Mouse (Mus musculus) erythroblast, embryonic 14.5 days (primary cell): ENCODE measurements around the gene Megf8. TPM values are rescaled to one million over a fixed set of nuclear protein-coding genes. Genes with fewer than 3 reads are reported as not detected.

Experiments used
- H3K27me3 ChIP-seq: 2 replicates; pipeline ENCODE4 v1.6.1; 2012; ENCODE audit warnings: inconsistent platforms; ENCODE audit not compliant: control insufficient read depth
- H3K36me3 ChIP-seq: 2 replicates; pipeline ENCODE4 v1.6.1; 2012; ENCODE audit warnings: mild to moderate bottlenecking, inconsistent platforms; ENCODE audit not compliant: control insufficient read depth
- H3K4me1 ChIP-seq: 2 replicates; pipeline ENCODE4 v1.6.1; 2012; ENCODE audit warnings: inconsistent platforms; ENCODE audit not compliant: control insufficient read depth
- H3K4me3 ChIP-seq: replicated peaks from 2 replicates; pipeline ENCODE3; 2012; ENCODE audit warnings: moderate library complexity, mild to moderate bottlenecking, inconsistent platforms
- H3K9me3 ChIP-seq: 2 replicates; pipeline ENCODE4 v1.6.1; 2012; ENCODE audit warnings: low read length, inconsistent platforms, mixed read lengths; ENCODE audit not compliant: control insufficient read depth
- GATA1 ChIP-seq: IDR thresholded peaks from 2 replicates; pipeline ENCODE4 v1.6.1; 2012; ENCODE audit warnings: low read length, inconsistent platforms, mixed read lengths
- TAL1 ChIP-seq: IDR thresholded peaks from 3 replicates; pipeline ENCODE4 v1.6.1; 2012; ENCODE audit warnings: low read length, inconsistent platforms, mixed read lengths
- polyA plus RNA-seq: library from polyadenylated mRNA; stranded (reverse); fragments of >175 nt; gene quantifications from 2 replicates; pipeline ENCODE4 v1.2.3, GENCODE M21; 2012

Gene Megf8
- polyA plus RNA-seq, 1 experiment = 0.16 TPM

DNA sequence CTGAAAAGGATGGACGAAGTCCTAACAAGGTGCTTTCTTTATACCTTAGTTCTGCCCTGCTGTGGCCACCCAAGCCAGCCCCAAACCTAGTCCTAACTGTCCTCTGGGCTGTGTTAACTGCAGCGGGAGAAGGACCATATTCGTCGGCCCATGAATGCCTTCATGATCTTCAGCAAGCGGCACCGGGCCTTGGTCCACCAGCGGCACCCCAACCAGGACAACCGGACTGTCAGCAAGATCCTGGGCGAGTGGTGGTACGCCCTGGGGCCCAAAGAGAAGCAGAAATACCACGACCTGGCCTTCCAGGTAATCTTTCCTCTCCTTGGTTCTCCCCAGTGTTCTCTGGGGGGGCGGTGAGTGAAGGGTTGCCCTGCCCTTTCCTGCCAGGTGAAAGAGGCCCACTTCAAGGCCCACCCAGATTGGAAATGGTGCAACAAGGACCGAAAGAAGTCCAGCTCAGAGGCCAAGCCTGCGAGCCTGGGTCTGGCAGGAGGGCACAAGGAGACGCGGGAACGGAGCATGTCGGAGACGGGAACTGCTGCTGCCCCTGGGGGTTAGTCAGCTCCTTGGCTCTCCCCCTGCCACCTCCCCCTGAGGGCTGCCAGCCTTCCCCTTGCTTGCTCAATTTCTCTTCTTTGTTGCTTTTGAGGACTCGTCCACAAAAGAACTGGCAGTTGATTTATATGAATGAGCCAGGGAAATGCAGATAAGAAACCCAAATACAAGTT lies 31.3 kb upstream of the Megf8 start:
- H3K9me3 ChIP-seq = peaks cover 10% of the 10 kb centered on the region
- TF ChIP-seq GATA1 = no peak
- TF ChIP-seq TAL1 = no peak
- no peak overlapping the region for H3K4me3 ChIP-seq
- H3K4me1 ChIP-seq = peaks cover 49% of the 10 kb centered on the region
- H3K27me3 ChIP-seq = no peaks in the 10 kb centered on the region
- peaks cover 72% of the 10 kb centered on the region for H3K36me3 ChIP-seq

DNA sequence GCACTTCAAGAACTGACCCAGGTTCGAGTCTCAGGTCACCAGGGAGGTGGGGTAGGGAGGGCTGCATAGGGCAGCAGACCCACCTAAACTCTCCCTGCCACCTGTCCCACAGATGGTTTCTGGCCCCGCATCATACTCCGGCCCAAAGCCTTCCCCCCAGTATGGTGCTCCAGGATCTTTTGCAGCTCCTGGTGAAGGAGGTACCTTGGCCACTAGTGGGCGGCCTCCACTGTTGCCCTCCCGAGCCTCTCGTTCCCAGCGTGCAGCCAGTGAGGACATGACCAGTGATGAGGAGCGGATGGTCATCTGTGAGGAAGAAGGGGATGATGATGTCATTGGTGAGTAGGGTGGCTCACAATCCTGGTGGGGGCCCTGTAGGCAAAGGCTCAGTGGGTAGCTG lies 30.0 kb upstream of the Megf8 start:
- H3K4me3 ChIP-seq = no peak overlapping the region
- no peaks in the 10 kb centered on the region for H3K27me3 ChIP-seq
- H3K9me3 ChIP-seq = peaks cover 10% of the 10 kb centered on the region
- TF ChIP-seq GATA1 (no peak), TAL1 (no peak)
- H3K4me1 ChIP-seq = peaks cover 43% of the 10 kb centered on the region
- H3K36me3 ChIP-seq = peaks cover 85% of the 10 kb centered on the region

DNA sequence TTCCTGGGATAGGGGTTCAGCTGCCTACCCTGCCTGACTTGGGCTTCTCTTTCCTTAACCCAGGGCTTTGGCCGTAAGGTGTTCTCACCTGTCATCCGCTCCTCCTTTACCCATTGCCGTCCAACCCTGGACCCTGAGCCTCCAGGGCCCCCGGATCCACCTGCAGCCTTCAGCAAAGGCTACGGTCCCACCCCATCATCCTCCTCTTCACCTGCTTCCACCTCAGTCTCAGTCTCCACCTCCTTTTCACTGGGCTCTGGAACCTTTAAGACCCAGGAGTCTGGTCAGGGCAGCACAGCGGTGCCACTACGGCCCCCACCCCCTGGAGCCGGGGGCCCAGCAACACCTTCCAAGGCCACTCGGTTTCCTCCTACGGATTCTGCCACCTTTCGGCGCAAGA lies 29.0 kb upstream of the Megf8 start:
- Histone ChIP-seq H3K4me3 (no peak overlapping the region), H3K36me3 (peaks cover 95% of the 10 kb centered on the region), H3K9me3 (peaks cover 10% of the 10 kb centered on the region), H3K4me1 (peaks cover 39% of the 10 kb centered on the region), H3K27me3 (no peaks in the 10 kb centered on the region)
- TF ChIP-seq TAL1 (no peak), GATA1 (no peak)

DNA sequence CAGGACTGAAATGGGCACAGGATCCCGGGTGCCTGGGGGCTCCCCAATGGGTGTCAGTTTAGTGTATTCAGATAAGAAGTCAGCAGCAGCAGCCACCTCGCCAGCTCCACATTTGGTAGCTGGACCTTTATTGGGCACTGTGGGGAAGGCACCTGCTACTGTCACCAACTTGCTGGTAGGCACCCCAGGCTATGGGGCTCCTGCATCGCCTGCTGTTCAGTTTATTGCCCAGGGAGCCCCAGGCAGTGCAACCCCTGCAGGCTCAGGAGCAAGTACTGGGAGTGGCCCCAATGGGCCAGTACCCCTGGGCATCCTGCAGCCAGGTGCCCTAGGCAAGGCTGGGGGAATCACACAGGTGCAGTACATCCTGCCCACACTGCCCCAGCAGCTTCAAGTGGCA lies 28.2 kb upstream of the Megf8 start:
- TF ChIP-seq TAL1 = no peak
- no peak for TF ChIP-seq GATA1
- H3K27me3 ChIP-seq = no peaks in the 10 kb centered on the region
- H3K9me3 ChIP-seq = peaks cover 10% of the 10 kb centered on the region
- H3K4me1 ChIP-seq = peaks cover 32% of the 10 kb centered on the region
- peaks cover 99% of the 10 kb centered on the region for H3K36me3 ChIP-seq
- H3K4me3 ChIP-seq = no peak overlapping the region

DNA sequence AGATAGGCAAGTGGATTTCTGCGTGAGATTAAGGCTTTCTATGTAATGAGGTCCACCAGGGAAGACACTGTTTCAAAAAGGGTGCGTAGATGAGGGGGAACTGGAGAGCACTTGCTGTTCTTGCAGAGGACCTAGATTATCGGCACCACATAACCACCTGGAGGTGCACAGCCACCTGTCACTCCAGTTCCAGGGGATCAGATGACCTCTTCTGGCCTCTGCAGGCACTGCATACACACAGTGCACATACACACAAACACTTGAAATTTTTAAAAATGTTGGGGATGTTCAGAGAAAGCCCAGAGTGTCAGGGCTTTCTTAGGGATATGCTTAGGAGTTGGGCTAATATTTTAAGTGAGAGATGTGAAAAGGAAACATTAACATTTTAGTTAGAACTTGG lies 27.0 kb upstream of the Megf8 start:
- TF ChIP-seq GATA1 = no peak
- Histone ChIP-seq H3K4me1 (peaks cover 20% of the 10 kb centered on the region), H3K4me3 (no peak overlapping the region), H3K27me3 (no peaks in the 10 kb centered on the region), H3K9me3 (peaks cover 10% of the 10 kb centered on the region), H3K36me3 (peaks cover 97% of the 10 kb centered on the region)

DNA sequence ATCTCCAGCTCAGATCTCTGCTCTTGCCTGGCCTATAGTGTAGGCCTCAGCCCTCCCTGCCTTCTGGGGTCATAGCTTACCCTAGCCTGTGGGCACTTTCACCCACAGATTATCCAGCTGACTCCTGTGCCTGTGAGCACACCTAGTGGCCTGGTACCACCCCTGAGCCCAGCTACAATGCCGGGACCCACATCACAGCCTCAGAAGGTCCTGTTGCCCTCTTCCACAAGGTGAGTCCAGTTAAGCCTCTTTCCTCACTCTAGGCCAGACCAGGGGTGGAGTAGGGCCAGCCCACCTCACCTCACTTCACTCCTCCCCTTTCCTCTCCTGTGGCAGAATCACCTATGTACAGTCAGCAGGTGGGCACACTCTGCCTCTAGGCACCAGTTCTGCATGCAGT lies 26.5 kb upstream of the Megf8 start:
- Histone ChIP-seq H3K36me3 (peaks cover 95% of the 10 kb centered on the region), H3K27me3 (no peaks in the 10 kb centered on the region), H3K4me1 (peaks cover 15% of the 10 kb centered on the region), H3K9me3 (peaks cover 10% of the 10 kb centered on the region), H3K4me3 (no peak overlapping the region)
- no peak; the same call in 1 of the 2 replicates for TF ChIP-seq GATA1
- no peak for TF ChIP-seq TAL1

DNA sequence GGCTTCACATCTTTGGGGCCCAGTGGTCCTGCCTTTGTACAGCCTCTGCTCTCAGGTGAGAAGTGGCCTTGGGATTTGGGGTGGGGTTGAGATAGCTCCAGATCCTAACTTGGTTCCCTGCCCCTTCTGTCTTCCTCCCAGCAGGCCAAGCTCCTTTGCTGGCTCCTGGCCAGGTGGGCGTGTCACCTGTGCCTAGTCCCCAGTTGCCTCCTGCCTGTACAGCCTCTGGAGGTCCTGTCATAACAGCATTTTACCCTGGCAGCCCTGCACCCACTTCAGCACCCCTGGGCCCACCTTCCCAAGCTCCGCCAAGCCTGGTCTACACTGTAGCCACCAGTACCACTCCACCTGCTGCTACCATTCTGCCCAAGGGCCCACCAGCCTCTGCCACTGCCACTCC lies 26.1 kb upstream of the Megf8 start:
- no peak for TF ChIP-seq GATA1
- no peak for TF ChIP-seq TAL1
- H3K4me3 ChIP-seq = no peak overlapping the region
- H3K27me3 ChIP-seq = no peaks in the 10 kb centered on the region
- H3K4me1 ChIP-seq = peaks cover 11% of the 10 kb centered on the region
- peaks cover 10% of the 10 kb centered on the region for H3K9me3 ChIP-seq
- H3K36me3 ChIP-seq = peaks cover 90% of the 10 kb centered on the region

DNA sequence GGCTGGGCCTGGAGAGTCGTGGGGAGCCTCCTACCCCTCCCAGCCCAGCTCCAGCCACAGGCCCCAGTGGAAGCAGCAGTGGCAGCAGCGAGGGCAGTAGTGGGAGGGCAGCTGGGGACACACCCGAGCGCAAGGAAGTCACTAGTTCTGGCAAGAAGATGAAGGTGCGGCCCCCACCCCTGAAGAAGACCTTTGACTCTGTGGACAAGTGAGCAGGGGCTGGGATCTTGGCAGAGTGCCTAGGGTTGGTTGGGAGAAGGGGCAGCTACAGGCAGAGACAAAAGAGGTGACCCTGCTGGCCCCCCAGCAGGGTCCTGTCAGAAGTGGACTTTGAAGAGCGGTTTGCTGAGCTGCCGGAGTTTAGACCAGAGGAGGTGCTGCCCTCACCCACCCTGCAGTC lies 24.9 kb upstream of the Megf8 start:
- no peak for TF ChIP-seq TAL1
- TF ChIP-seq GATA1 = no peak
- Histone ChIP-seq H3K27me3 (no peaks in the 10 kb centered on the region), H3K4me3 (no peak overlapping the region), H3K9me3 (peaks cover 10% of the 10 kb centered on the region), H3K36me3 (peaks cover 78% of the 10 kb centered on the region), H3K4me1 (peaks cover 20% of the 10 kb centered on the region)

DNA sequence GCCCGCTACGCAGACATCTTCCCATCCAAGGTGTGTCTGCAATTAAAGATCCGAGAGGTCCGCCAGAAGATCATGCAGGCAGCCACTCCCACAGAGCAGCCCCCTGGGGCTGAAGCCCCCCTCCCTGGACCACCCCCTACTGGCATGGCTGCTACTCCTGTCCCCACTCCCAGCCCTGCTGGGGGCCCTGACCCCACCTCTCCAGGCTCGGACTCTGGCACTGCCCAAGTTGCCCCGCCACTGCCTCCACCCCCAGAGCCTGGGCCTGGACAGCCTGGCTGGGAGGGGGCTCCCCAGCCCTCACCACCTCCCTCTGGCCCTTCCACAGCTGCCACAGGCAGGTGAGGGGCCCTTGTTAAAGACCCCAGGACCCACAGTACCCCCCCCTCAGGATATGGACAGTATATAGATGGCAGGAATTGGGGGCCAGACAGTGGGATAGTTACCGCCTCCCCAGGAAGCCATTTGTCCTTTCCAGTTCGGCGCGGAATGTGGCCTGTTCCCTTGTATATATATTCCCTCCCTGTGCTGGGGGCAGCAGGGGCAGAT lies 23.7 kb upstream of the Megf8 start:
- no peak overlapping the region for H3K4me3 ChIP-seq
- H3K27me3 ChIP-seq = no peaks in the 10 kb centered on the region
- H3K4me1 ChIP-seq = peaks cover 31% of the 10 kb centered on the region
- peaks cover 10% of the 10 kb centered on the region for H3K9me3 ChIP-seq
- no peak for TF ChIP-seq GATA1
- TF ChIP-seq TAL1 = no peak
- peaks cover 67% of the 10 kb centered on the region for H3K36me3 ChIP-seq
